Mouse (Mus musculus) Patski (cell line): Measurements from ENCODE around the gene Gm3336. TPM values are rescaled to one million over a fixed set of nuclear protein-coding genes. Genes with fewer than 3 reads are reported as not detected.

Source experiments
- ATAC-seq: fragments of 100-300 bp; one replicate; pipeline ENCODE4 v1.8.0; 2021
- CTCF ChIA-PET: fragments of 350-600 bp; sonication (Branson Sonifier 250); formaldehyde crosslinking; loops from one replicate; lab custom pipeline; 2022; ENCODE audit warnings: inconsistent platforms; lab: Charles Lee
- POLR2A ChIA-PET: fragments of 350-600 bp; sonication (Branson Sonifier 250); formaldehyde crosslinking; loops from one replicate; lab custom pipeline; 2022; ENCODE audit warnings: antibody characterized with exemption, inconsistent platforms; lab: Charles Lee
- DNase-seq: peaks from one replicate; pipeline ENCODE4 v3.0.0-alpha.2; 2011; ENCODE audit warnings: low read depth, low spot score
- H3K27me3 ChIP-seq: fragments of 371-371 bp; one replicate; pipeline ENCODE4 v1.5.1; 2021
- CTCF ChIP-seq: fragments of 100-300 bp; IDR thresholded peaks from one replicate; pipeline ENCODE4 v1.5.1; 2021
- in situ Hi-C: fragments of 300-500 bp; cut with MboI; formaldehyde crosslinking; loops from 3 replicates; pipeline ENCODE4 v1.11.1; 2018; ENCODE audit warnings: low pct_unique_long_range_greater_than_20kb, mixed read lengths
- polyA plus RNA-seq: library from polyadenylated mRNA; unstranded; gene quantifications from one replicate; pipeline ENCODE4 v1.2.3, GENCODE M21; 2021

Gene Gm3336
- polyA plus RNA-seq, 1 experiment from 2014 or later, result 1.1 TPM

- in situ Hi-C loops, result no loop called here
- DNase-seq, result no peak
- ATAC-seq, result no peak
Measured at GRCm38 (mm10) chr8:70758616-70759561, 40.5 kb downstream of the Gm3336 start.

GRCm38 (mm10) chr8:70760350-70760749, 42.0 kb downstream of the Gm3336 start:
- CTCF ChIA-PET, result interaction anchor here (3.1 kb wide), 1 partner anchor 8 kb away, joined by 9 read pairs; no protein-coding TSS in a partner anchor
- no peak for DNase-seq
- POLR2A ChIA-PET, result no interaction called here
- ATAC-seq, result peak; percentile 6
- TF ChIP-seq CTCF, result no peak
- in situ Hi-C loops, result no loop called here
- no peaks in the 10 kb centered on the region for H3K27me3 ChIP-seq

More at GRCm38 (mm10) chr8:70758616-70759561, 40.5 kb downstream of the Gm3336 start:
- no peak for TF ChIP-seq CTCF
- H3K27me3 ChIP-seq, result no peaks in the 10 kb centered on the region
- POLR2A ChIA-PET, result no interaction called here
- CTCF ChIA-PET, result interaction anchor here (3.5 kb wide), 1 partner anchor 10 kb away, joined by 15 read pairs; no protein-coding TSS in a partner anchor

- no peak for TF ChIP-seq CTCF
- CTCF ChIA-PET, result interaction anchor here (0.8 to 3.1 kb wide), 5 partner anchors 8 to 61 kb away, joined by 3 to 9 read pairs (median 3); partner anchors contain the start of gene Gm3336
- in situ Hi-C loops, result no loop called here
- POLR2A ChIA-PET, result no interaction called here
- ATAC-seq (peak; percentile 95), DNase-seq (peak; percentile 94)
- H3K27me3 ChIP-seq, result no peaks in the 10 kb centered on the region
Measured at GRCm38 (mm10) chr8:70760775-70761406, 42.5 kb downstream of the Gm3336 start, which contains the start of gene Mpv17l2. Gene Mpv17l2 (minus strand): TSS chr8:70760946.

- TF ChIP-seq CTCF, result no peak
- DNase-seq, result no peak
- POLR2A ChIA-PET, result interaction anchor here (0.6 to 1.2 kb wide), 2 partner anchors 35 to 39 kb away, joined by 3 read pairs; no protein-coding TSS in a partner anchor
- in situ Hi-C loops, result no loop called here
- ATAC-seq, result no peak
- H3K27me3 ChIP-seq, result no peaks in the 10 kb centered on the region
- CTCF ChIA-PET, result interaction anchor here (1.1 to 3.1 kb wide), 12 partner anchors 9 to 107 kb away, joined by 3 to 24 read pairs (median 7); partner anchors contain the start of genes Arrdc2, Gm3336, Pde4c and Pik3r2
Measured at GRCm38 (mm10) chr8:70762118-70762517, 43.8 kb downstream of the Gm3336 start.

GRCm38 (mm10) chr8:70763354-70763753, 45.0 kb downstream of the Gm3336 start:
- in situ Hi-C loops, result no loop called here
- no peak for TF ChIP-seq CTCF
- ChIA-PET POLR2A (interaction anchor here (0.8 kb wide), 1 partner anchor 12 kb away, joined by 3 read pairs; no protein-coding TSS in a partner anchor), CTCF (interaction anchor here (0.9 to 3.1 kb wide), 16 partner anchors 8 to 103 kb away, joined by 3 to 24 read pairs (median 6); partner anchors contain the start of genes Arrdc2, Gm3336, Pde4c and Pik3r2)
- no peaks in the 10 kb centered on the region for H3K27me3 ChIP-seq
- DNase-seq, result no peak
- ATAC-seq, result no peak

GRCm38 (mm10) chr8:70764026-70764425, 45.7 kb downstream of the Gm3336 start:
- in situ Hi-C loops, result no loop called here
- ATAC-seq (no peak), DNase-seq (no peak)
- POLR2A ChIA-PET, result interaction anchor here (0.8 kb wide), 1 partner anchor 11 kb away, joined by 3 read pairs; no protein-coding TSS in a partner anchor
- no peaks in the 10 kb centered on the region for H3K27me3 ChIP-seq
- CTCF ChIA-PET, result interaction anchor here (1.0 to 2.8 kb wide), 7 partner anchors 7 to 48 kb away, joined by 3 to 24 read pairs (median 8); partner anchors contain the start of genes Gm3336, Pde4c and Pik3r2
- TF ChIP-seq CTCF, result no peak

- in situ Hi-C loops, result loop anchor here (5.0 kb wide), 1 partner anchor 78 kb away; no protein-coding TSS in a partner anchor
- DNase-seq (no peak), ATAC-seq (no peak)
- CTCF ChIA-PET, result no interaction called here
- H3K27me3 ChIP-seq, result no peaks in the 10 kb centered on the region
- POLR2A ChIA-PET, result no interaction called here
- TF ChIP-seq CTCF, result no peak
Measured at GRCm38 (mm10) chr8:70764676-70765075, 46.3 kb downstream of the Gm3336 start.

- TF ChIP-seq CTCF, result no peak
- POLR2A ChIA-PET, result no interaction called here
- in situ Hi-C loops, result loop anchor here (5.0 kb wide), 1 partner anchor 77 kb away; no protein-coding TSS in a partner anchor
- ATAC-seq (no peak), DNase-seq (no peak)
- H3K27me3 ChIP-seq, result no peaks in the 10 kb centered on the region
- CTCF ChIA-PET, result no interaction called here
Measured at GRCm38 (mm10) chr8:70765329-70765728, 47.0 kb downstream of the Gm3336 start.

- DNase-seq, result no peak
- no peak for ATAC-seq
- CTCF ChIA-PET, result interaction anchor here (4.9 kb wide), 1 partner anchor 9 kb away, joined by 15 read pairs; no protein-coding TSS in a partner anchor
- H3K27me3 ChIP-seq, result no peaks in the 10 kb centered on the region
- TF ChIP-seq CTCF, result no peak
- POLR2A ChIA-PET, result interaction anchor here (0.6 to 0.8 kb wide), 3 partner anchors 11 to 117 kb away, joined by 3 read pairs; no protein-coding TSS in a partner anchor
- in situ Hi-C loops, result loop anchor here (5.0 kb wide), 1 partner anchor 76 kb away; no protein-coding TSS in a partner anchor
Measured at GRCm38 (mm10) chr8:70765838-70766570, 47.7 kb downstream of the Gm3336 start.
